Mouse (Mus musculus) layer of hippocampus, adult 9-10 months (tissue): ENCODE results near the gene Slc4a4.

Source experiments
- DNase-seq: peaks from one replicate; pipeline ENCODE4 v3.0.0; 2022; ENCODE audit warnings: low spot score

The Slc4a4 gene

GRCm38 (mm10) chr5:89012456-89012855, 125.8 kb downstream of the Slc4a4 start:
- no peak for DNase-seq

- no peak for DNase-seq
Measured at GRCm38 (mm10) chr5:89014782-89015181, 128.2 kb downstream of the Slc4a4 start.

GRCm38 (mm10) chr5:89015878-89016277, 129.3 kb downstream of the Slc4a4 start:
- no peak for DNase-seq

- DNase-seq: no peak
Measured at GRCm38 (mm10) chr5:89018537-89018936, 131.9 kb downstream of the Slc4a4 start.

- no peak for DNase-seq
Measured at GRCm38 (mm10) chr5:89024413-89024812, 137.8 kb downstream of the Slc4a4 start.

DNA sequence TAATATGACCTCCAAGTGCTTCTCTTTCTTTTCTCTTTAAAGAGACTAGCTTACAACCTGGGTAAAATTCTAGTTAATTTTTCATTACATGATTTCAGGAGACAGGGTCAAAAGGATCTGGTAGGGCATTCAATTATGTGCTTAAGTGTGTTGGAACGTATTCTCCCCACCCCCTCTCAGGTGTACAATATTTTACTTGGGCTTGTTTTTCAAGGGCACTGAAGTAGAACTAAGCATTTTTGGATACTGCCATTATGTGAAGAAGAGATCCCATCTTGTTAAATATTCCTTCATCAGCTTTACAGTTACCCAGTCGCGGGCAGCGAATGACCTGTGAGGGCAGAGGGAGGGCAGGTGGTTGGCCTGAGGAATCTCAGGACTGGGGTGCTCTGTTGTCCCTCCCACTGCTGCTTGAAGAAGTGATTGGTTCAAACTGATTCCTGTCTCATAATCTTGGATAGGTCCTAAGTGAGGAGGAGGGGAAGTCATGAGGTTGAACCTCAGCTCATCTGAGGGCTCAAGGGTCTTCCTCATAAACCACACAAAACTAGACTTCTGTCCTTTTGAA, 141.0 kb downstream of the Slc4a4 start:
- DNase-seq: no peak

DNA sequence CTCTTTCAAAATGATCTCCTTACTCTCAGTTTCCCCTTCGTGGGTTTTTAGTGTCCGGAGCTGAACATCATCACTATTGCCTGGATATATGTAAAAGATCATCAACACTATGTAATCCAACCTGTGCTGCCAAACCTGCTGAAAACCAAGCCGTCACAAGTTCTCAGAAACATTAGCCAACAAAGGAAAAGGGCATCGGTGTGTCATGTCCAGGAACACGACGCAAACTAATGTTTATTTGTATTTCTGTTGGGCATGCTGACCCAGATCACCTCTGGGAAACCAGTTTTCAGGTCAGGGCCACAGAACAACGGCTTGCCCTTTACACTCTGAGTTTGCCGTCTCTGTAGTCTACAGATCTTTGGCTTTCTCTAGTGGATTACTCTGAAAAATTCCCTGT, 146.0 kb downstream of the Slc4a4 start:
- DNase-seq: no peak

DNA sequence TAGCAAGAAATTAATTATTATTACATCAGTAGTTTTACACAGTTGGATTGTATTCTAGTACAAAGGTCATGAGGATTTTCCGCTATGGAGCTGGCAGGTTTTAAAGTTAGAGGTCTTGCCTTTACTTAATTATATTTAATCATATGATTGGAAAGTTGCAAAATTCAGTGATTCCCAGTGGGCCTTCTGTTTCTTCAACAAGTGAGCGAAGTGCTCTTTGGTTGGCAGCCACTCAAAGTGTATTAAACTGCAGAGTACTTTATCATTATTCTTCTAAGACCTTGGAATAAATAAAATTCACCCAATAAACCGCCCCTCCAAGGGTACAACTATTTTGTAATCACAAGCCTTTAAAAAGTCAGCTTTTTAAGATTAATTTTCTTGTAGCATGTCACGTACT, 146.6 kb downstream of the Slc4a4 start:
- DNase-seq: no peak

- DNase-seq: no peak
Measured at GRCm38 (mm10) chr5:89036147-89036546, 149.5 kb downstream of the Slc4a4 start.

- DNase-seq: no peak
Measured at GRCm38 (mm10) chr5:89040814-89041213, 154.2 kb downstream of the Slc4a4 start.

DNA sequence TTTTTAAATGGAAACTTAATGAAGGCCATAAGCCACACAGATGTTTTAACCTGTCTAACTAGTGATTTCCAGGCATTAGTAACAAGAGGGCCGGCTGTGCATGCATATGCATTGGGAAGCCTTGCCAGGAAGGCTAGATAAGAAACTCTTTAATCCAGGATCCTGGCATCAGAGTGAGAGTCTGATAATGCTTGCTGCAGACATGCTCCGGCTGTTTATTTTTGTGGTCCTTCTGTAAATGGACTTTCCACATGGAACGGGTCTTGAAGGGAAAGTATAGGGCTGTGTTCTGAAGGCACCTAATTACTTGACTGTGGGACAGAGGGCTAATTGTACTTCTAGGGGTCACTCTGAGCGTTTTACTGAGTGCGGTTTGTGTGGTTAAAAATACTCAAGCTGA, 157.2 kb downstream of the Slc4a4 start:
- DNase-seq: no peak

GRCm38 (mm10) chr5:89044801-89045200, 158.2 kb downstream of the Slc4a4 start:
- no peak for DNase-seq

DNA sequence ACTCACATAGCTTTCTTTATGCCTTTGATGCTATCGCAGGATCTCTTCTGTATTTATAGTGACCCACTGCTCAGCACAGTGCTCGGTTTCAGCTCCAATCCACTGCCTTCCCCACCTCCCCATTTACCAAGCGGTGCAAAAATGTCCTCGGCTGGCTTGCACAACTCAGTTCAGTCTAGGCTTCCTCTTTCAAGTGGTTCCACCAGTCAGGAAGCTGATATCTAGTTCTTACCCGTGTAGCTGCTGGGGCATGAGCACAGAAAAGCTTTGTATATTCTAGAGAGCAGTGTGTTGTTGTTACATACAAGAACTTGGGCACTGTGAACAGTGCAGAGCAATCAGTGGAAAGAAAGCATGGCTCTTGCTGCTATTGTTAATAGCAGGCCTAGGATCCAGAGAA, 165.0 kb downstream of the Slc4a4 start:
- no peak for DNase-seq

GRCm38 (mm10) chr5:89052230-89052629, 165.6 kb downstream of the Slc4a4 start:
- no peak for DNase-seq

DNA sequence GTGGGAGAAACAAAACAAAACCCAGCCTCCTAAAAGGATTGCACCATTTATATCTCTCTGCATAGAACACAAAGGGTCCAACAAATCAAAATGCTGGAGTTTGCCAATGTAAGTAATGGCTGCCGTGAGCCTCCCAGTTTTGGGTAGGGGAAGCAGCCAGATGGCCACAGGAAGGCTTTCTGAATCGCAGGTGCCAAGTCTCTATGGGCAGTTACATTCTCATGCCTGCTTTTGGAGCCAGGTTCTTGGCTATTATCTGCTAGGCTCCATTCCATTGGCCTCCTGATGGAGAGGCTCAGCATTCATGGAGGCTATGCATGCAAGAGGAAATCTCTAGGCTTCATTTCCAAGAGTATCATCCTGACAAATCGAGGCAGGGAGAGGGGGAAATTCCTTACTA, 169.0 kb downstream of the Slc4a4 start:
- no peak for DNase-seq

DNA sequence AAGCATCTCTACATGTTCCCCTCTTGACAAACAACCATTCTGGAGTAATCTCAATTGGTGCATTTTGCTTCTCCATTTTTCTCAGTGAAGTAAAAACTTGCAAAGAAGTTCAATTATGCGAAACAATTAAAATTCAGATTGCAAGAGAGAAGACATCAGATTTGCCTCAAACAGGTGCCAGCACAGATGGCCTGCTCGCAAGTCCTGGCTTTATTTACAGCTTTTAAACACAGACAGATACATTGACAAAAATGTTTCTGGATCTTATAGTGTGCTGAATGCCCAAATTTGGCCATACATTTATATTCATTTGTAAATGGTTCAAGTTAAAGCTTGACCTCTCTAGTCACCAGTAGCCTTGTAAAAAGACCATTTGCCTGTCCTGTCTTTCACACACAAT, 169.8 kb downstream of the Slc4a4 start:
- DNase-seq: peak; percentile 42

- DNase-seq: no peak
Measured at GRCm38 (mm10) chr5:89061097-89061496, 174.5 kb downstream of the Slc4a4 start.

GRCm38 (mm10) chr5:89062286-89062685, 175.7 kb downstream of the Slc4a4 start:
- DNase-seq: no peak

DNA sequence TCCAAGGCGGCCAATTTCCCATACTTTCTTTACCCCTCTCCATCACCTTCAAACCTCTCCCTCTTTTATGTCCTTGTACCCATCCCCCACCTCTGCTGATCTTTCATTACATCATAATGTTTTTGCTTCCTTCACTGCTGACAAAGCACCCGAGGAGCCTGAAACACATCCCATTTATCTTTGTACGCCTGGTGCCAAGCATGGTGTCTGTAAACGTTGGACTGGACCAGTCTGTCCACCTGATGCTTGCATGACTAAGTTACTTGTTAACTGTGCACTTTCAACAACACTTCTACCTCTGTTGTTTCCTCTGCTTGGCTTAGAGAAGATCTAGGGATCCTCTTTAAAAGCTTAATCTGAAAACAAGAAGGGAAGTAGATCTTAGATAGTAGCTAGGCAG, 180.5 kb downstream of the Slc4a4 start:
- no peak for DNase-seq

DNA sequence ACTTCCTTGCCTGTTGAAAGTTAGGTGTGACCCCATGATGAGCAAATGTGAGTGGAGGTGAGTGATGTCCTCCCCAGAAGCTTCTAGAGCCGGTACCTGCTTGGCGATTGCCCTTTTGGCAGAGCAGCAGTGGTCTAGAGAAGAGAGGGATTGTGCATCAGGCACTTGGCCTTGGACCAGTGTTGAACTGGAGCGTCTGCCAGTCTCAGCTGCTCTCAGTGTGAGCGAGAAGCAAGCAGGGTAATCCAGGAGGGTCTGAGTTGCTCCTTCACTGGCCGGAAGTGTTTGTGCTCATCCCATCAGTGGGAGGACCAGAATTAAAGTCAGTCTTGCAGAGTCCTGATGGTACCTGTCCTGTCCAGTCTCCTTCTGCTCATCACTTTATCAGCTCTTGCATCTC, 181.5 kb downstream of the Slc4a4 start:
- DNase-seq: no peak

DNA sequence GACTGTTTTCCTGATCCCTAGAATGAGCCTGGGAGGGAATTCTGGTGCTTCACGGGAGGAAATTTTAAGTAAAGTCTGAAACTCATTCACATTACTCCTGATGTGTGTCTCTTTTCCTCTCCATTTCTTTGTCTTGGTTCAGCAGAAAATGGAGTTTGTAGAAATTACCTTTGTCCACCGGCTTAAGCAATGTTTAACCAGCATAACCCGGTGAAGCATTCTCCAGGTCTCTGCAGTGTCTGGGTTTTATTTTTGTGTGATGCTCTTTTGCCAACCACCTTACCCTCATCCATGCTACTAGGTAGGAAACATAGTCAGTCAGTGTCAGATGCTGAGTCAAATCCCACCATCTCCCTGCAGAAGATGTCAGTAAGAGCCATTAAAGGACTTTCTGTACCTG, 183.4 kb downstream of the Slc4a4 start:
- DNase-seq: no peak

- DNase-seq: no peak
Measured at GRCm38 (mm10) chr5:89071957-89072356, 185.3 kb downstream of the Slc4a4 start.

- DNase-seq: no peak
Measured at GRCm38 (mm10) chr5:89077711-89078110, 191.1 kb downstream of the Slc4a4 start.

DNA sequence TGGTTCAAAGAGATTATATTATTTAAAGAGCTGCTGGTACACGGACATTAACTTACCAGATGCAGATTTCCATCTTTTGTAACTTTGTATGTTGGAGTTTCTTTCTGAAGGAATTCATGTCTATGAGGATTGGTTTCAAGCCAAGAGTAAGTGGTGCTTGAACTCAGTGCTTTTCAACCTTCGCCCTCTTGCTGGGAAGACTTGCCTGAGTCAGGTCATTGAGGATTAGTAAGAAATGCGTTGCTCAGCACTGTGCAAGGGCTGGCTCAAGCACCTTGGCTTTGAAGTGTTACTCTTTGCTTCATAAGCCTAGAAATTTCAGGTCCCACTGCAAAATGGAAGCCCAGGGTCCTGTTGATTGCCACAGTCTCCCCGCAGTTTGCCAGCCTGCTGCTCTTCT, 196.9 kb downstream of the Slc4a4 start:
- DNase-seq: no peak

DNA sequence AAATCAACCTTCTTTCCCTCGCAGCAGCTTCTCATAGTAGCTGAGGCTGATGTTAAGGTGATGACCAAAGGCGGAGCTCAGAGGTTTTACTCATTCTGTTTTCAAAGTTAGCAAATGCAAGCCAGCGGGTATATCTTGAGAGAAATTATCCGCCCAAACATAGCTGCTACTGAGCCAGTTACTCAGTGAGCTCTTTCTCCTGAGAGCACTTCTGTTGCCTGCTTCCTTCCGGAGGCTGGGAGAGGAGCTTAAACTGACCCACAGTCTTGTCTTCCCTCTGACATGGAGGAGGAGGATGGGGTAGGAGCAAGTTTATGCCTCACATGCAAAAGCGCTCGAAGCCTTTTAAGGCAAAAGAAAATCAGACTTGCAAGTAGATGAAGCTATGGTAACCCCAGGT, 201.3 kb downstream of the Slc4a4 start:
- no peak for DNase-seq
